Mouse (Mus musculus): ENCODE data around the gene Ube2v1. TPM values are rescaled to one million over a fixed set of nuclear protein-coding genes. Genes with fewer than 3 reads are reported as not detected.

The Ube2v1 gene
- polyA plus RNA-seq (2021; fragmentation: Nextera tagmentation), result 434 and 453 TPM in 2 replicates
- long read RNA-seq, experiment 1, transcript Ube2v1-202 (4 exons, 2,041 nt), result major isoform, 586 of 635 reads
- long read RNA-seq, experiment 1, transcript Ube2v1-207 (5 exons, 924 nt), result minor isoform, 10 of 635 reads
- long read RNA-seq, experiment 1, transcript Ube2v1-201 (3 exons, 1,586 nt), result minor isoform, 14 of 635 reads
- long read RNA-seq, experiment 1, partial matches to known transcripts, result 1 of 635 reads
- long read RNA-seq, experiment 1, other reads (novel, unspliced or antisense), result 19 of 635 reads
- long read RNA-seq, experiment 2, transcript Ube2v1-201 (3 exons, 1,586 nt), result minor isoform, 38 of 2,033 reads
- long read RNA-seq, experiment 2, transcript Ube2v1-202 (4 exons, 2,041 nt), result major isoform, 1,911 of 2,033 reads
- long read RNA-seq, experiment 2, transcript Ube2v1-207 (5 exons, 924 nt), result minor isoform, 38 of 2,033 reads
- long read RNA-seq, experiment 2, partial matches to known transcripts, result 22 of 2,033 reads
- long read RNA-seq, experiment 2, other reads (novel, unspliced or antisense), result 20 of 2,033 reads

DNA sequence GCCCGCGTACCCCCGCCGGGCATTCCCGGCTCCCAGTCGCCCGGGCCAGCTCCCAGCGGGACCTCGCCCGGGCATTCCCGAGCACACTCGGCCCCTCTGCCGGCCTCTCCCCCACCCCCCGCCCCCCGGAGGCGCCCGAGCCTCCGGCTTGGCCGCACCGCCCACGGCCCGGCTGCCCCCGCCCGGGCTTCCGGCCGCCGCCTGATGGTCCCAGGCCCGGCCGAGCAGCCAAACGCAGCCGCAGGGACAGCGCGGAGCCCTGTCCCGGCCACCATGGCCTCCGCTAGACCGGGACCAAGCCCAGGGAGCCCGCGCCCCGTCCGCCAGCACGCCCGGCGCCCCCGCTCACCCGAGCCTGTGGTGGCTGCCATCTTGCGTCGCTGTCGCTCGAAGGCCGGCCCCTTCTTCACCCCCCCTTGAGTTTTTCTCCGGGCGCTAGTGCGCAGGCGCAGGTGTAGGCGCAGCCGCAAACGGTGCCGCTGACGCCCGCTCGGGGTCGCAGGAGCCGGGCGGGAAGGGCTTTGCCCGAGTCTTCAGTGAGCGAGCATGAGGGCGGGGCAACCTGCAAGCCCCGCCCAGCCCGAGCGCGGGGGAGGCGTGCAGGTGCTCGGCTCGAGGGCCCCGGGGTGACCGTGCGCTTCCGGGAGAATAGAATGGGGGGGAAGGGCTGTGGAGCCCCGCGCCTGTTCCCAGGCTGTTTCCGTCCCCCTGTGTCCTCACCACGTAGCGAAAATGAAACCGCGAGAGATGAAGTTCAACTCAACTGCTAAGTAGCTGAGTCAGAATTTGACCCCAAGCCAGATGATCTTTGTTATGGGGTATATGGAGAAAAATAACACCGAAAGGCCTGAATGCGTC lies at the start of gene Ube2v1:
TSS of gene Ube2v1 (minus strand) at position 505 of the 858 bp plus-strand sequence.

GRCm38 (mm10) chr2:167661270-167662203 lies 29.6 kb upstream of the Ube2v1 start, which contains the start of gene Gm20431:
TSS of gene Gm20431 (minus strand) at chr2:167661496.

Small RNAs within 50 kb of the gene (microRNA-seq; reads per million reads assigned to microRNA genes)
- not detected for gene Gm22355

Other genes starting within 250 kb of the Ube2v1 start
- 6.3 and 7.4 TPM in 2 replicates for gene Slc9a8, start 210.4 kb downstream of the Ube2v1 start, polyA plus RNA-seq (2021; fragmentation: Nextera tagmentation)
- gene Rnf114, start 139.4 kb downstream of the Ube2v1 start, polyA plus RNA-seq (2021; fragmentation: Nextera tagmentation), result 71.2 and 78.8 TPM in 2 replicates
- 31.0 and 35.9 TPM in 2 replicates for gene Spata2, start 139.2 kb downstream of the Ube2v1 start, polyA plus RNA-seq (2021; fragmentation: Nextera tagmentation)
- gene Snai1, start 93.9 kb downstream of the Ube2v1 start, polyA plus RNA-seq (2021; fragmentation: Nextera tagmentation), result 0.28 TPM in 1 of 2 replicates, not detected in the other
- gene Gm20431, start 29.4 kb upstream of the Ube2v1 start, polyA plus RNA-seq (2021; fragmentation: Nextera tagmentation), result not detected in 2 replicates
- gene Cebpb, start 56.8 kb upstream of the Ube2v1 start, polyA plus RNA-seq (2021; fragmentation: Nextera tagmentation), result 0.79 and 1.3 TPM in 2 replicates
- gene Tmem189, start 57.7 kb upstream of the Ube2v1 start, polyA plus RNA-seq (2021; fragmentation: Nextera tagmentation), result 8.2 and 9.2 TPM in 2 replicates

Measured in layer of hippocampus, adult 6 months (tissue).